Mouse (Mus musculus): ENCODE data around the gene Il13ra1. TPM values are rescaled to one million over a fixed set of nuclear protein-coding genes. Genes with fewer than 3 reads are reported as not detected.

The Il13ra1 gene
- total RNA-seq, 1 experiment from 2014 or later = 0.23 TPM

- ATAC-seq (replicated peaks; ENCODE audit: low read depth, poor library complexity, severe bottlenecking) = no peak
These were observed 74.5 kb downstream of the Il13ra1 start for GRCm38 (mm10) chrX:36186443-36186842.

- peak; percentile 36; the same call in 1 of the 2 replicates for ATAC-seq (replicated peaks; ENCODE audit: low read depth, poor library complexity, severe bottlenecking)
These were observed 82.0 kb downstream of the Il13ra1 start for GRCm38 (mm10) chrX:36193951-36194350.

- peak; percentile 25; the same call in 1 of the 2 replicates for ATAC-seq (replicated peaks; ENCODE audit: low read depth, poor library complexity, severe bottlenecking)
These were observed 84.0 kb downstream of the Il13ra1 start, which contains the start of gene Zcchc12 for GRCm38 (mm10) chrX:36195736-36196525. Gene Zcchc12 (plus strand): TSS chrX:36195904.

GRCm38 (mm10) chrX:36209554-36209953 is 97.6 kb downstream of the Il13ra1 start:
- no peak for ATAC-seq (replicated peaks; ENCODE audit: low read depth, poor library complexity, severe bottlenecking)

GRCm38 (mm10) chrX:36211216-36211615 is 99.3 kb downstream of the Il13ra1 start:
- no peak for ATAC-seq (replicated peaks; ENCODE audit: low read depth, poor library complexity, severe bottlenecking)

Other genes starting within 250 kb of the Il13ra1 start
- gene Dock11, start 223.3 kb upstream of the Il13ra1 start, total RNA-seq (2017) = 151 and 155 TPM in 2 replicates
- not detected in 2 replicates for gene Zcchc12, start 83.8 kb downstream of the Il13ra1 start, total RNA-seq (2017)
- gene Lonrf3, start 216.2 kb downstream of the Il13ra1 start, total RNA-seq (2017) = 8.6 and 11.5 TPM in 2 replicates

Data from common myeloid progenitor, adult 5-6 weeks (primary cell).